Mouse (Mus musculus): ENCODE measurements around the gene Aldh4a1. TPM values are rescaled to one million over a fixed set of nuclear protein-coding genes. Genes with fewer than 3 reads are reported as not detected.

Aldh4a1 gene
- total RNA-seq, 2 experiments from 2014 or later = 84.7 to 90.8 TPM

DNA sequence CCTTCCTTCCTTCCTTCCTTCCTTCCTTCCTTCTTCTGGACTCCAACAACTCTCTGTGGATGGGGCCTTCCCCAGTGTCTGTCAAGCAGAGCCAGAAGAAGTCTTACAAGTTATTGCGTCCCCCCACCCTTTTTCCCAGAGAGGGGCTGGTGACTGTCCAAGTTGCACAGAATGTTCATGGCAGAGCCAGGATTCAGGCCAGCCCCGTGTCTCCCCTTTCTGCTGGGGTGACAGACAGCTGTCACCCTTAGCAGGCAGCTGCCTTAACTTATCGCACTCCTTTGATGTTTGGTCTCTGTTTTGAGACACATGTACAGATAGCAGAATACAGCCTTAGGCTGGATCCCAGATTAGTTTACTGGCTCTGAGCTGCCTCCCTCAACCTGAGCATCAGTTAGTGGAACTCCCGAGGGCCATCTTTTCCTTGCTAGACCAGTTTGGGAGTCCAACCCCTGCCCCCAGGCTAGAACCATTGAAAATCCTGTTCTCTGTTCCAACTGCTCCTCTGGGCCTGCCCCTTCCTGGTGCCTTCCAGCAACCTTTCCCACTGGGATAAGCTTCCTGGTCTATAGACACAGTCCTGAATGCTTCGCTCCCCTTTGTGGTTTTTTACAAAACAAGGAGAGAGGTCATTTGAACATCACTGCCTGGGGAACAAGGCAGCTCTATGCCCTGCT is 33.2 kb upstream of the Aldh4a1 start:
- no peak for DNase-seq

GRCm38 (mm10) chr4:139590446-139590845 is 32.2 kb upstream of the Aldh4a1 start:
- no peak for DNase-seq

- no peak for DNase-seq
Measured at GRCm38 (mm10) chr4:139592895-139593294, 29.8 kb upstream of the Aldh4a1 start.

GRCm38 (mm10) chr4:139593383-139593782 is 29.3 kb upstream of the Aldh4a1 start:
- DNase-seq = no peak

GRCm38 (mm10) chr4:139594062-139594461 is 28.6 kb upstream of the Aldh4a1 start:
- DNase-seq = peak in 1 of 2 experiments; percentile 59

DNA sequence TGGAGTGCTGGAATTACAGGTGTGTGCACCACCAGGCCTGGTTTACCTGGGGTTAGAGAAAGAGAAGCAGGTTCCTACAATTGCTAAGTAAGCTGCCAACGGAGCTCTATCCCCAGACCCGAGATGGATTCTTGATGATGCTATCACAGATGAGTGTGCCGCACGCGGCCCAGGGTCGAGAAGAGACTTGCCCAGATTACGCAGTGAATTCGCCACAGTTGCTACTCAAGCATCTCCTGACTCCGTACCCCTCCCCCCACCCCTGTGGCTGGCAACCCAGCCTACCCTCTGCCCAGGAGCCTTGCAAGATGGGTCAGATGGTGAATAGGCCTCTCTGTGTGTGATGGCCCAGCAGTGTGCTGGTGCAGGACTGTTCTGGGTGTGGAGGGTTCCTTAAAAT is 26.0 kb upstream of the Aldh4a1 start:
- no peak for DNase-seq

DNA sequence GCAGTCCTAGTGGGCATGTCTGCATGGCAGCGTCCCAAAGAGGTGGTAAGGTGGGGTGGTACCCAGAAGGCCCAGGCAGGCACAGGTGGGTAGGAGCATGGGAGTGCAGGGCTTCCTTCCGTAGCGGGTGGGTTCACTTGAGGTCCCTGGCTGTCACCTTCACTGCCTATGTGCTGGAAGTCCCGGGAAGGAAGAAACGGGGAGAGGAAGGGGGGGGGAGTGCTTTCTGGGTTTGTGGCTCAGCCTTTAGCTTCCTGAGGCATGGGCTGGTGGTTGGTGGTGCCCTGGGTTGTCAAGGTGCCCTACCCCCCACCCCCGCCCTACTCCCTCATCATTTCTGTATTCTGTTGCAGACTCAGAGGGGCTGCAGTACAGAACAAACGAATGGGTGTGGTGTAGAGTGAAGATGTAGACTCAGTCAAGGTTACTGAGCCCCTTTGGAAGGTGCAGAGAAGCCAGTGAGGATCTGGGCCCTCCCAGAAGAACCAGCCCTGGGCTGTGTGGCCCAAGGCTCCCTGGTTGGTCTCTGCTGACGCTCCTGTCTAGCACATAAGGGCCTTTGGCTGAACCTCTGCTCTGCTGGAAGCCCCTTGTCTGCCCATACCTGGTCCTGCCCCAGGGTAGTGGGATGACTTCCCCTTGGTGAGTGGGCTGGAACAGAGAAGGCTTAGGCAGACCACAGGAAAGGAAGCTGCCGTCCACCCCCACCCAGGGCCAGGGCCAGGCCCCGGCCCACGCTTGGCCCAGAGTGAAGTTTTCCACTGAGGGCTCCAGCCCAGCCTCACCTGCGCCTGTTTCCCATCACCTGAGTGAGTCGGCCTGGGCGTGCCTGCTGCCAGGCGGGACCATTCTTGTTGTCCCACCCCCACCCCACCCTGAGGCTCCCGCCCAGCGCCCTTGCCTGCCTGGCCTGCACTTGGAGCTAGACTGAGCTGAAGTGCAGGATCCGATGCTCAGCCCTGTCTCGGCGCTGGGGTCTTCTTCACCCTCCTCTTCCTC is 25.1 kb upstream of the Aldh4a1 start:
- DNase-seq = no peak

DNA sequence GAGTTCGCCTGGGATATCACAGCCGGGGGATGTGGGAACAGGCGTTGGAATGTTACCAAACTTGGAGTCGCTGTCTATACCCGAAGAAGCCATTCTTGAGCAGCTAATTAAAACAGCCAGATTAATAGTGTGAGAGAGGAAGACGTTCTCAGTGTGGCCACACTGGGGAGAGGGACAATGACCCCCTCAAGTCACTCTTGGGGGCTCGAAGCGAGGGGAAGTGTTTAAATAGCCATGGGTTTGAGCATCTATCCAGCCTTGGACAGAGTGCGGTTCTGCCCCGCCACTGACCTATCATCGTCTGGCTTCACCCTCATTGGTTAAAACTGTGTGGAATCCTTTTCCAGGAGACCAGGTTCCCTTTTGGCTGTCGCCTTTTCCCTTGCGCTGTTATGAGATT is 24.3 kb upstream of the Aldh4a1 start:
- no peak for DNase-seq

- peak; percentile 89 to 94 for DNase-seq
Measured at GRCm38 (mm10) chr4:139598950-139599518, 23.6 kb upstream of the Aldh4a1 start.

DNA sequence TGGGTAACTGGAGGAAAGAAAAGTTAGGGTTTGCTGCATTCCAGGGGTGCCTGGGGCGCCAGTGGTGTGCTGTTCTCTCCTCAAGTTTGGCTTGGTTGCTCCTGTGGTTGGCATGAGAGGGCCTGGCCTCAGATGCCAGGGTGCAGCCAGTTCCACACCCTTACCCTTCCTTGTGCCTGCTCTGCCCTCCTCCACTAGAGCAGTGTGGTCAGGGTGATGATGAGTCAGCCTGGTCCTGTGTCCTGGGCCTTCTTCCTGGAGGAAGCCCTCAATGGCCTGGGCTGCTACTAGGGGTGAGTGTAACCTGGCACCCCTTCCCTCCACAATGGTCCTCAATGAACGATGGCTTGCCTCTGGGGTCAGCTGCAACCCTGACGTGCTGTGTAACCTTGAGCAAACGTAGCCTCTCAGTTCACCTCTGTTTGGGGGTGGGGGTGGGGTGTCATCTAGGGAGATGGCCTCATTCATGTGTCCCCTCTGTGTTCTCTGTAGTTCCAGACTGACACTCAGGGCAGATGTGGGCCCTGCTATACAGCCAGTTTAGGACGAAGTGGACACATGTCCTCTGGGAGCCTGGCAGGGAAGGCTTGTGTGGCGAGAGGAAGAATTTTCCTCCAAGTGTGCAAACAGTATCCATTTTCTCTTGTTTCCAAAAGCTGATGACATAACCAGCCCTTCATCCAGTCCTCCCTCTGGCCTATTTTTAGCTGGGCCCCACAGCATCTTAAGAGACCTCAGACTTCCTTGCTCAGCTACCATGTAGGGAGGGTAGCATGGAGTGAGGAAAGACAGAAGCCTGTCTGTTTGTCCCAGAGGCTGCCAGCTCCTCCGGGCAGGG is 20.9 kb upstream of the Aldh4a1 start:
- DNase-seq = peak; percentile 42 to 46

- peak; percentile 46 to 70 for DNase-seq
Measured at GRCm38 (mm10) chr4:139602357-139603244, 20.1 kb upstream of the Aldh4a1 start, which contains the start of gene Gm21969. Gene Gm21969, plus strand, starts transcription at chr4:139603186.

GRCm38 (mm10) chr4:139605216-139605615 is 17.4 kb upstream of the Aldh4a1 start:
- no peak for DNase-seq

- DNase-seq = no peak
Measured at GRCm38 (mm10) chr4:139606732-139607131, 15.9 kb upstream of the Aldh4a1 start.

- DNase-seq = no peak
Measured at GRCm38 (mm10) chr4:139608975-139609374, 13.7 kb upstream of the Aldh4a1 start.

GRCm38 (mm10) chr4:139610954-139611353 is 11.7 kb upstream of the Aldh4a1 start:
- no peak for DNase-seq

DNA sequence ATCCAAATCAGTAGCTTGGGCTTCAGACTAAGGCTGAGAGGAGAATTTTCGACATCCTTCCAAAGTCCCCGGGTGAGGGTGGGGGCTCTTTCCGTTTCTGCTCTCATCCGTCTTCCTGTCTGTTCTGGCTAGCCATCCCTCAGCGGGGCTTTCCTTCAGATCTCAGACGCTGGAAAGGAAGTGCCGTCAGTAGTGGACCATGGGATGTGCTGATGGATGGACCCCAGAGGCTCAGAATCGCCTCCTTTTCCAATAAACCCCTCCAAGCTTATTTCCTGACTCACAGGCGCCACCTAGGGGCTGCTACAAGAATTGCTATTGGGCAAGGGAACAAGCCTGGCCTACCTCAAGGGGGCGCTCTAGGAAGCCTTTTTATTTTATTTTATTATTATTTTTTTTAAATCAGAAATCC is 11.1 kb upstream of the Aldh4a1 start:
- peak; percentile 88 to 95 for DNase-seq

GRCm38 (mm10) chr4:139614524-139615260 is 8.0 kb upstream of the Aldh4a1 start:
- DNase-seq = no peak

GRCm38 (mm10) chr4:139616276-139617000 is 6.2 kb upstream of the Aldh4a1 start:
- peak; percentile 66 to 77 for DNase-seq

DNA sequence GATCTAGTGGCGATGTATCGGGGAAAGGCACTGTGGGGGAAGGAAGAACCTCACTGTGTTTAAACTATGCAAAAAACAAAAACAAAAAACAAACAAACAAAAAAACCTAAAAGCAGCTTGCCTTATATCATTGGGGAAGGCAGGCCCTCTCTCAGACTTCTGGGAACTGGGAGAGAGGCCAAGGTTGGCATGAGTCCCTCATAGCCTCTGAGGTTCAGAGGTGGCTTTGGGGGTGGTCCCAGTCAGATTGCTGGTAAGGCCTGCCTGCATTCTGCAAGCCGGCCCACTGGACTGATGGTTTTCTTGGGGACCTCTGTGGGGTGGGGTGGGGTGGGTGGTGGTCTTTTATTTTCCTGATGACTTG is 5.7 kb upstream of the Aldh4a1 start:
- DNase-seq = no peak

All from heart, adult 18-20 months (tissue).